Mouse (Mus musculus) adrenal gland, postnatal 36 days (tissue): Measurements from ENCODE around the gene Slc2a4. TPM values are rescaled to one million over a fixed set of nuclear protein-coding genes. Genes with fewer than 3 reads are reported as not detected.

Source experiments
- DNase-seq, 2 experiments: peaks; one replicate each; pipeline ENCODE4 v3.0.0; 2021; ENCODE audit warnings: mixed read lengths in 1 of 2
- microRNA-seq: library from miRNA; unstranded; fragments of <30 nt; microRNA quantifications from one replicate; pipeline ENCODE4 v1.2.0, GENCODE M21; 2021
- total RNA-seq, 2 experiments: library from RNA; stranded (reverse); gene quantifications; 2 replicates each; pipeline ENCODE4 v1.2.3; 2021

Slc2a4 gene
- total RNA-seq, 2 experiments from 2014 or later: 60.2 to 90.0 TPM

DNA sequence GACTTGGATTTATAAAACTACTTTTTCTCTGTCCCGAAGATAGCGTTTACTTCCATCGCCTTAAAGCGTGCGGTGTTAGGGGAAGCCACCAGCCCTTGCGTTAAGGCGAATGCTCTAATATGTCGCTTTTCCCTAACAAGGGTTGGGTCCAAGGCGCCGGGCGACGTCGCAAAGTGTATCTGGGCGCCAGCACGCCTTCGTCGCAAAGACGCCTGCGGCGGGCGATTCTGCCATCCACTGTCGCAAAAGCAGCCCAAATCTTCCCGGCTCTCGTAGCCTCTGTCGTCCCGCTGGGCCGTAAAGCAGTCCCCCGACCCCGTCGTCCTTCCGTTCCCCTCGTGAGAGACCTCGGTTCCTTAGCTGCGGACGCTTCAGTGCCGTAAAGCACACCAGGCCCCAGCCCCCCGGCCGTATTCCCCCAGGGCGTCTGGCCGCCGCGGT lies 46.6 kb downstream of the Slc2a4 start:
- DNase-seq: peak; percentile 95

DNA sequence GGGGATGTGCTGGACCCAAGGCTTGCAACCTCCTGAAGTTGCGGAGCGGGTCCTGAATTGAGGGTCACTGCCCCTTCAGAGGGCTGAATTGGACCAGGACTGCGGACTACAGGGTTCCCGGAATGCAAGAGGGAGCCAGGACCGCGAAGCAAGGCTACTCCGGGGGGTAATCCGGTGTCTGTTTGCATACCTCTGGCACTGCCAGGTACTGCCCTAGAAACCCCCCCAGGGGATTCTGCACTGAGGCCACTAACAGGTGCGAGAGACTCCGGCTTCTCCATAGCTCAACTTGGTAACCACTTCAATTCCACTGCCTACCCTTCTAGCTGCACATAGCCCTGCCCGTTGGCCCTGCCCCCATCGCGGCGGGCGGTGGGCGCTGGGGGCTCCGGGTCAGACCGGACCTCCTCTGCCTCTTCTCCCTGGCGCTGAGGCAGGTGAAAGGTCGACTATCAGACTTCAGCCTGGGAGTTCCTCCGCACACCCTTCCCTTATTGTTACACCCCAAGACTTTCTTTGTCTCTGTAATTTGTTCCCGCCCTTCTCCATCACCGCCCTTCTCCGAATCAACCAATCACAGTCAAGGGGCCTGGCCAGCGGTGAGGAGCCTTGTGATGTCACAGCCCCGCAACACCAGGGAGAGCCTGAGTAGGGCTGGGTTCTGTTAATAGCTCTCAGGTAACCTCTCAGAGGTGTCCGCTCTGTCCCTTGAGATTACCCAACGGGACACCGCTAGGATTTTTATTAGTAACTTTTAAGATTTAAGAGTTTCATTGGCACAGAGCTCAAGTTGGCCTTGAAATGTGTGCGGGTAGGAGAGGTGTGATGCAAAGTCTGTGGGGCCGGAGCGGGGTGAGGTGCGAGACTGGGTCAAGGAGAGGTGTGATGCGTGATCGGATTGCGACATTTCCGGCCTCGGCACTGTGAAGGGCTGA lies 47.2 kb downstream of the Slc2a4 start, which contains the start of the genes 2810408A11Rik and Neurl4:
Gene 2810408A11Rik, minus strand, starts transcription at position 517 of the 935 bp plus-strand sequence.
Gene Neurl4, plus strand, starts transcription at position 602 of the 935 bp plus-strand sequence.
- DNase-seq: peak; percentile 90 to 91

- no peak for DNase-seq
Observed at GRCm38 (mm10) chr11:69899870-69900269, 48.1 kb downstream of the Slc2a4 start.

DNA sequence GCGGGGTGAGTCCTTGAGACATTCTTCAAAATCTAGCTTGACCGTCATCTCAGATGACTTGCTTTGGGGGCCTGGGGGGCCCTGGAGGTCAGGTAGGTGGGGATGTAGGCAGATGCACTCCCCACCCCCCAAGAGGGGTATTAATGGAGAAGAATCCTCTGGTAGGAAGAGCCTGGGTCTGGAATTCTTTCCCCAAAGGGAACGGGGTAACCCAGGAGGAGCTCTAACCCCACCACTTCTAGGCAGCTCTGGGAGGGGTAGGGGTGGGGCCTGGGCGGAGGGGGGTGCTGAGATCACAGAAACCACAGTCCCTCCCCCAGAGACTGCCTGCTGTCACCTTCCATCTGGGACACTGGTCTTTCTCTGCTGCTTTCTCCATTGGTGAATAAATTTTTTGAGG lies 52.7 kb downstream of the Slc2a4 start, which contains the start of gene Acap1:
Gene Acap1, minus strand, starts transcription at position 249 of the 400 bp plus-strand sequence.
- DNase-seq: no peak

GRCm38 (mm10) chr11:69894671-69895070 lies 53.3 kb downstream of the Slc2a4 start:
- no peak for DNase-seq

Small RNA genes lying within 50 kb of the gene (microRNA-seq; reads per million reads assigned to microRNA genes)
- gene Gm44349: not detected

Other genes starting within 250 kb of the Slc2a4 start
- 10 to 100 TPM; 86.4 to 90.3 TPM for gene Polr2a, start 189.6 kb downstream of the Slc2a4 start, total RNA-seq
- gene Slc35g3, start 186.2 kb downstream of the Slc2a4 start, total RNA-seq: not detected
- gene Zbtb4, start 182.3 kb downstream of the Slc2a4 start, total RNA-seq: 10 to 100 TPM; 57.7 to 63.8 TPM
- 1 to 10 TPM; 1.1 to 1.8 TPM for gene Chrnb1, start 152.2 kb downstream of the Slc2a4 start, total RNA-seq
- 1 to 10 TPM; 3.9 to 8.6 TPM for gene Fgf11, start 146.3 kb downstream of the Slc2a4 start, total RNA-seq
- under 1 TPM; 0.17 to 0.26 TPM for gene Tmem102, start 142.6 kb downstream of the Slc2a4 start, total RNA-seq
- gene Gm39566, start 132.9 kb downstream of the Slc2a4 start, total RNA-seq: not detected
- gene Spem2, start 129.7 kb downstream of the Slc2a4 start, total RNA-seq: not detected
- gene Spem1, start 126.0 kb downstream of the Slc2a4 start, total RNA-seq: not detected
- 10 to 100 TPM; 14.4 to 22.3 TPM for gene Nlgn2, start 110.4 kb downstream of the Slc2a4 start, total RNA-seq
- gene Tmem256, start 109.7 kb downstream of the Slc2a4 start, total RNA-seq: 100 to 1,000 TPM; 144 to 166 TPM
- 10 to 100 TPM; 49.3 to 50.4 TPM for gene Plscr3, start 101.8 kb downstream of the Slc2a4 start, total RNA-seq
- not detected for gene Tnk1, start 89.5 kb downstream of the Slc2a4 start, total RNA-seq
- gene Tmem95, start 70.2 kb downstream of the Slc2a4 start, total RNA-seq: not detected
- 1 to 10 TPM; 4.2 to 5.4 TPM for gene Kctd11, start 66.8 kb downstream of the Slc2a4 start, total RNA-seq
- under 1 TPM; 0.23 to 0.89 TPM for gene Acap1, start 52.6 kb downstream of the Slc2a4 start, total RNA-seq
- 1 to 10 TPM in 1 of 2 experiments, under 1 TPM in 1; 0.46 to 1.4 TPM for gene 2810408A11Rik, start 47.2 kb downstream of the Slc2a4 start, total RNA-seq
- gene Neurl4, start 47.1 kb downstream of the Slc2a4 start, total RNA-seq: 10 to 100 TPM; 42.5 to 47.5 TPM
- gene Gps2, start 34.3 kb downstream of the Slc2a4 start, total RNA-seq: 10 to 100 TPM; 47.1 to 47.6 TPM
- 100 to 1,000 TPM; 619 to 640 TPM for gene Eif5a, start 26.2 kb downstream of the Slc2a4 start, total RNA-seq
- 10 to 100 TPM; 11.5 to 11.8 TPM for gene Ybx2, start 12.4 kb downstream of the Slc2a4 start, total RNA-seq
- gene Cldn7, start 16.6 kb upstream of the Slc2a4 start, total RNA-seq: 1 to 10 TPM in 1 of 2 experiments, not detected in 1; 1.2 TPM
- 100 to 1,000 TPM; 112 to 132 TPM for gene Ctdnep1, start 33.0 kb upstream of the Slc2a4 start, total RNA-seq
- gene Elp5, start 34.3 kb upstream of the Slc2a4 start, total RNA-seq: 10 to 100 TPM; 66.4 to 80.3 TPM
- gene Gabarap, start 43.0 kb upstream of the Slc2a4 start, total RNA-seq: 100 to 1,000 TPM; 421 to 450 TPM
- 10 to 100 TPM; 54.6 to 57.1 TPM for gene Phf23, start 47.6 kb upstream of the Slc2a4 start, total RNA-seq
- 10 to 100 TPM; 15.6 to 17.4 TPM for gene Dvl2, start 52.4 kb upstream of the Slc2a4 start, total RNA-seq
- 100 to 1,000 TPM; 543 to 557 TPM for gene Acadvl, start 67.2 kb upstream of the Slc2a4 start, total RNA-seq
- 10 to 100 TPM; 27.4 to 40.4 TPM for gene Dlg4, start 68.8 kb upstream of the Slc2a4 start, total RNA-seq
- under 1 TPM in 1 of 2 experiments, not detected in 1; 0.33 TPM for gene Asgr1, start 105.9 kb upstream of the Slc2a4 start, total RNA-seq
- 1 to 10 TPM in 1 of 2 experiments, under 1 TPM in 1; 0.60 to 2.1 TPM for gene Asgr2, start 144.5 kb upstream of the Slc2a4 start, total RNA-seq
- 1 to 10 TPM; 2.7 to 3.4 TPM for gene Mgl2, start 182.1 kb upstream of the Slc2a4 start, total RNA-seq
- gene Clec10a, start 208.0 kb upstream of the Slc2a4 start, total RNA-seq: 1 to 10 TPM; 2.4 to 6.5 TPM